ENCODE assay signal across 8 mouse cellular contexts in genomic region chr5:127996526-127997245, GRCm38 (mm10).
"Had no signal": no experiment of that assay in that cellular context is flagged by ENCODE, and none has a peak within 500 bp of the region (broad histone marks: within the 10 kb centered on the region; RNA-seq: fewer than 3 reads in every experiment).

No protein-coding gene starts in this region.

- DNase-seq: kidney, adult 18-20 months; kidney, postnatal 10 days; lung, embryonic 14.5 days; lung, postnatal 10 days; lung, postnatal 4 days; thymus, postnatal 36 days had no signal

- ATAC-seq: liver, embryonic 12.5 days; midbrain, embryonic 13.5 days had no signal
